Mouse (Mus musculus): ENCODE results near the gene Colgalt1.

Gene Colgalt1

DNA sequence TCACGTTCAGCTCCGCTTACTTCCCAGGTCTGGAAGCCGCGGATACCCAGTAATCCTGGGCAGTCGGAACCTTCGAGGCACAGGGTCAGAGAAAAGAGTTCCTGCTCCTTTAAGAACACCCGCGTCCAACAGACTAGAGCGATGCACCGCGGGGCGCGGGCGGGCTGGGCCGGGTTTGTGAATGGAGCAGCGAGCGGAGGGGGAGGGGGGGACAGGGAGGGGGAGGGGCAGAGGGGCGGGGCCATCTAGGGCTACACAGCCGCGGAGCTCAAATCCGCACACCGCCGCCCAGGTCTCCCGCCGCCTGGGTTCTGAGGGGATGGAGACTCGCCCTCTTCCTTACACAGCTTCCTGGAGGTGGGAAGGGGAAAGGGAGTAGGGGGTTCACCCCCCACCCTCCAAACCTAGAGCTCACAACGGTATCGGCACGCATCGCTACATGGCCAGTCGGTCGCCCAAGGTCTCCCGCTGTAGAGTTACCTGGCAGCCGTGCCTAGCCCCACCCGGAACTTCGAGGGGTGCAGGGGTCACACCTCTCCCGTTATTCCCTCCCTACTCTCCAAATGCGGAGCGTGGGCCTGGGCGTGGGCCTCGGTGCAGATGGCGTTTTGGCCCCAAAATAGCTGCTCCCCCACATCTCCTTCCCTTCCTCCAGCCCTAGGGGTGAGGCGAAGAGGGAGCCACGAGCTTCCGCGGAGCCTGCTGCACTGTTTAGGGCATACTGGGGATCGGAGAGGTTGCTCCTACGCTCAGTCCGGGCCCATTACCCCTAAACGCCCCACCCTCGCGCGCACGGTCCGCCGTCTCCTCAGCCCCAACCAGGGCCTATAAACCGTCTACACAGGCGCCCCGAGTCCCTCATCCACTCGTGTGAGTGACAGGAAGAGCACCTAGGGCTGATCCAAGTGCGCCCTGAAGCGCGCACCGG, 60.1 kb downstream of the Colgalt1 start:
- DNase-seq: peak; percentile 83 to 84

DNA sequence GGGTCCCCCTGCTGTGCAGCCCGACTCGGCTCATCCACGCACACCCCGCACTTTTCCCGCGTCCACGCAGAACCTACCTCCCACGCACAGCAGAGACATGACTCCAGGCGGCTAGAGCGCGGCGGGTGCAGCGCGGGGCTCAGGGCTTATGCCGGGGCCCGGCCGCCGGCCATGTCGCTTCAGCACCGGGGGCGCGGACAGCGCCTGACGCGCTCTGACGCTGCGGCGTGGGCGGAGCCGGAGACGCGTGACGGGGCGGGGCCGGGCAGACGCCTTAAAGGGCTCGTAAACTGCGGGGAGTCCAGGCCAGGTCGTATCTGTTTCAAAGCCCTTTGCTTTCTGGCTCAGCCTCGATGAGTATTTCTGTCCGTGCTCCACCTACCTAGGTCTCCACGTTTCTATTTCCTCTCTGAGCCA, 60.8 kb downstream of the Colgalt1 start, which contains the start of gene Unc13a:
TSS of gene Unc13a (minus strand) at position 209 of the 417 bp plus-strand sequence.
- DNase-seq: peak; percentile 95 to 96

DNA sequence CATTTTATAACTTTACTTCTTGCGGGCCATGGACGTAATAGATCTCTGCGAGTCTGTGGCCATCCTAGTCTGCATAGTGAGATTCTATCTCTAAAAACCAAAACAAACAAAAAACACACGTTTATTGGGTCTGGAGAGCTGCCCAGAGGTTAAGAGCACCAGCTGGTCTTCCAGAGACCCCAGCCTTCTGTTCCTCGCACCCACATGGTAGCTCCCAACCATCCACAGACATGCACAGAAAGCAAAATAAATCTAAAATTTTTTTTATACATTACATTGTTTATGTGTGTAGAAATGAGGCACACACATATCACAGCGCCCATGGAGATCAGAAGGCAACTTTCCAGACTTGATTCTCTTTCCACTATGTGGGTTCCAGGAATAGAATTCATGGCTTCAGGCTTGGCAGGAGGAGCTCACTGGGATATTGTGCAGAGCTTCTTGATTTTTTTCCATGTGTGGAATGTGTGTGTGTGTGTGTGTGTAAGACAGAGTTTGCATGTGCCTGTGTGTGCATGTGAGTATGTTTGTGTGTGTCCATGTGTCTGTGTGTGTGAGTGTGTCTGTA, 61.5 kb downstream of the Colgalt1 start:
- no peak for DNase-seq

DNA sequence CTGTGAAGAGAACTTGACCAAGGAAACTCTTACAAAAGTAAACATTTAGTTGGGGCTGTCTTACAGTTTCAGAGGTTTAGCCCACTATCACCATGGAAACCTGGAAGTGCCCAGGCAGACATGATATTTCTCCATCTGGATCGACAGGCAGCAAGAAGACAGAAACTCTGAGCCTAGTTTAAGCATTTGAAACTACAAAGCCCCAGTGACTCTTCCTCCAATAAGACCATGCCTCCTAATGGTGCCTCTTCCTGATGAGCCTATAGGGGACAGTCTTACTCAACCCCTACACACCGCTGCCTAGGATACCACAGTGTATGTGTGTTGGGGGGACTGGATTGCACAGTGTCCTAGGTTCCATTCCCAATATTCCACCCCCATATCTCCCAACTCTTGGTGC, 63.3 kb downstream of the Colgalt1 start:
- DNase-seq: no peak
